Mouse (Mus musculus): ENCODE measurements at regions not wholly inside any gene's neighbourhood (a gene's known extent, or its start where the extent isn't known, plus 50 kb on each side); places are given as distances from the start of the nearest gene placed in this dataset.

DNA sequence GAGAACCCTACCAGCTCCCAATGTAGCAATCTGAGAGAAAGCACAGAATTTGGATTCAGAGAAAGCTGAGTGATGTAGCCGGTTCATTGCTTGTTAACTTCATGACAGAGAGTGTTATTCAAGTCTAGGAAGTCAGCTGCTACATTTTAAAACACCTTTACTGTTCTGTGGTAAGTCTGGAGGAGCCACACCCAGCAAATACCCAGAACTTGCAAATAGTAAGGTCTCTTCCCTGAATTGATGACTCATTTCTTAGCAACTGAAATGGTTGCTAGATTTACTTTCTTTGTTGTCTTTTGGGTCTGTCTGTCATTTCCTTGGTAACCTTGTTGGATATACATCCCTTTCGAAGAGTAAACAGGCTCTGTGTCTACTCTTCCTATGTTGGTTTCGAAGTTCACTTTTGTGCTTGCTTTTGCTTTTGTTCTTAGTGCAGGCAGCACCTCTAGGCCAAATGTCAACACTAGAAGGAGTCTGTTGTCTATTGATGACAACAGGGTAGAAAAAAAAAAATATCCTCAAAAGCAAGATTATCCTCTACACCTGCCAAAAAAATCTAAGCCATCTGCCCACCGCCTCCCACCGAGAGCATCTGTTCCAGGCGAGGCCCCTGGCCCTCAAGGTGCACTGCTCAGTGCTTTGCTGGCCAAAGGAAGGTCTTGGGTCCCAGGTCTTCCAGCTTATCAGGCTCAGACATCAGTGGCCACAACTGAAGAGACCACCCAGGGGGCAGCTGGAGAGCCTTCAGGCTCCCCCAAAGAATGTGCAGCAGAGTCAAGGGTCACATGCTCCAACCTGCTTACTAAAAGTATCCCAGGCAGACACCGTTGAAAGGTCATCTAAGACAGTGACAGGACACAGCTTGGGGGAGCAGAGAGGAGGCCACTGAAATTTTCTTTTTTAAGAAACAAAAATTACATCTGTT, 372.3 kb upstream of the Nfe2l3 start:
- DNase-seq = no peak

DNA sequence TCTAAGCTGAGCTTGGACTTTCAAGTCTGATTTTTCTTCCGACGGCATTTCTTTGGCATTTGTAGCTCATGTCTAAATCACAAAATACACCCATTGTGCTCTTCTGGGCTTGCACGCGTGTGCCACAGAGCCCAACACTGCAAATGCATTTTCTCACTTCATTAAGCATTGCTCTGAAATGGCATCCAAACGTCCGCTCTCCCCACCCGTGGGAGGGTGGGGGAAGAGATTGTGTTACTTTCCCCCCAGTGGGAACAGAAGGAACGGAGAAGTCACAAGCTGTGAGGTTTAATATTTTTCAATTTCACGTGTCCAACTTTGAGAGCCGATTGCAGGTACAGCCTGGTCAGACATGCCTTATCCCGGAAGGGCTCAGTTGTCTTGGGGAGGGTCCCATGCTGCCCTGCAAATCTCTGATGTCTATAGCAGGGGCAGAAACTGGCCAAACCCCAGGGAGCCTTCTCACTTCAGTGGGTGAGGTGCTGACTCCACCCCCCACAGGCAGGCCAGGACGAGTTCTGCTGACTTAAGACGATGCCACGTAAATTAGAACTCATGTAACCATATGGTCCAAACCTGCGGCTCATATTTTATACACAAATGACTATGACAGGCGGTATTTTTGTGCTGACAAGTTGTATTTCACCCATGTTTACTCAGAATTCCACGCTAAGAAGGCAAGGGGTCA, 371.5 kb upstream of the Nfe2l3 start:
- DNase-seq = no peak

DNA sequence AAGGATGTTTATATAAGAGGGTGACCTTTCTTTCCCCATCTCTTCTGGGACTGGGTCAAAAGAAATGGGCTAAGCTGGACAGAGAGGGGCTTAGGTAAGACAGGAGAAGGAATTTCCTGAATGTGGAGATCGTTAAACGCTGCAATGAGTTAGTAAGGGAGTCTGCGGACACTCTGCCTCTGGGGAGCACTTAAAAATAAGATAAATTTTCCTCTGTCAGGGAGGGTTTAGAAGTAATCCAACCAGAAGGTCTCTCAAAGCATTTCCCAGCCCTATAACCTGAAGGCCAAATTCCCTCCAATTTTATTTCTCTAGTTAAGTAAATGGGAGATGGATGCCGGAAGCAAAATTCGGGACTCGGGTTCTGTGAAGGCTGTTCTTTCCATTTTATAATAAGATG, 367.3 kb upstream of the Nfe2l3 start:
- no peak for DNase-seq

DNA sequence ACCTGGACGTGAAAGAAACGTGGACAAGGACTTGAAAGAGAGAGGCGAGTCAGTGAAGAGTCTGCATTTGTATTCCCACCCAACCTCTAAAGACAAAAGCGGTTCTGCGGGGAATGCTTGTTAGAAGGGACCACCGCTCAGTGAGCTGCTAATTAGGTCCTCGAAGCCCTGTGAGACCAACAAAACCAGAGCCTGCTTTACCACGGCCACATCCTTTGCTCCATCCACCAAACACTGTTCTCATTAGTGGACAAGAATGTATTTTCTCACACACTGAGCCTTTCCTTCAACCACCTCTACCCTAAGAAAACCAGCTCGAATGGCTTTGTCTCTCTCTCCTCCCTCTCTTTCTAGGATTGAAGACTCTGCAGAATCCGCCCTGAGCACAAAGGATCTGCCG, 365.1 kb upstream of the Nfe2l3 start:
- DNase-seq = no peak

DNA sequence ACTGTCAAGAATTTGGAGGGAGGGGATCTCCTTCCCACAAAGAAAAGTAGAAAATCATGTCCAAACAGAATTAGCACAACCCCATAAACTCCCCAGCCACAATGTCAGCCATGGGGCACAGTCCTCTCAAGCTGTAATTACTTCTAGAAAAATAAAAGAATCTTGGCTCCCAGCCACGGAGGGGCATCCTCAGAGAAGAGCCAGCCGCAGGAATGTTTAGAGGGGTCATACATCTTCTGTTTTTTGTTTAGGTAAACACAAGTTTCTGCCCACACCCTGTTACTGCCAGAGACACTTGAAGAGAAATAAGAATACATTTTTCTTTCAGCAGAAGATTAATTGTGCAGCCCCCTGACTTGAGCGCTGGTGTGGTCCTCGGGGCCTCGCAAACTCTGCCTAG, 362.5 kb upstream of the Nfe2l3 start:
- DNase-seq = no peak

DNA sequence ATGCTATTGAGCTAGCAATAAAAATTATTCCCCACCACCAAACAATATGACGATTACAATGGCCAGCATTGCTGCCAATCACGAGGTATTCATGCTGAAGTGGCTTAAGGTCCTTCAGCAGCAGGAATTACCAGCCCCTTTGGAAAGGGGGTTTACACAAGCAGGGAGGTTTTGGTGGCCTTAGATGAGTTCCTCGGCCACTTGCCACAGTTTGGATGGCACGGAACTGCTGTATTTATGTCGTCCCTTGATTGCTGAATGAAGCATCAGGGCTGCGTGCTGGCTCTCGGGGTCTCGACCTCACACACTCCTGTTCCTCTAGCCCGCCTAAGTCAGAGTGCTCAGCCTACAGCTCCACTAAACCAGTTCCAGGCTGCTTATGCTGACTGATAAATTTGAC, 361.2 kb upstream of the Nfe2l3 start:
- DNase-seq = no peak

DNA sequence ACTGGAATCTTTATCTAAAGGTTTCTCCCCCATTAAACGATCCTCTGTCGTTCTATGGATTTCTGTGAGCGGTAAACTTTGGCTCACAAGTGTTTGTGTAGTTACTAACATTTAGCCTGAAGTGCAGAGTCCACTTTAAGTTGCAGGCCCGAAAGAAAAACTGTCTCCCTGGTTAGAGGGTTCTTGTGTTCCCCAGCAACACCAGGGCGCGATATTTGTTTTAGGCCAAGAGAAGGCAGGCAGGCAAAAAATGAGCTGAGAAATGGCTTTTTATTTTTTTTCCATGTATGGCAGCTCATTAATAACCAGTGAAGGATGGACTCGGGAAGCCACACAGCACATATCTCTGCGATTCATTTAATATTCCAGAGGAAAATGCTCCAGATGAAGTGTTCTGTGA, 357.4 kb upstream of the Nfe2l3 start:
- no peak for DNase-seq

DNA sequence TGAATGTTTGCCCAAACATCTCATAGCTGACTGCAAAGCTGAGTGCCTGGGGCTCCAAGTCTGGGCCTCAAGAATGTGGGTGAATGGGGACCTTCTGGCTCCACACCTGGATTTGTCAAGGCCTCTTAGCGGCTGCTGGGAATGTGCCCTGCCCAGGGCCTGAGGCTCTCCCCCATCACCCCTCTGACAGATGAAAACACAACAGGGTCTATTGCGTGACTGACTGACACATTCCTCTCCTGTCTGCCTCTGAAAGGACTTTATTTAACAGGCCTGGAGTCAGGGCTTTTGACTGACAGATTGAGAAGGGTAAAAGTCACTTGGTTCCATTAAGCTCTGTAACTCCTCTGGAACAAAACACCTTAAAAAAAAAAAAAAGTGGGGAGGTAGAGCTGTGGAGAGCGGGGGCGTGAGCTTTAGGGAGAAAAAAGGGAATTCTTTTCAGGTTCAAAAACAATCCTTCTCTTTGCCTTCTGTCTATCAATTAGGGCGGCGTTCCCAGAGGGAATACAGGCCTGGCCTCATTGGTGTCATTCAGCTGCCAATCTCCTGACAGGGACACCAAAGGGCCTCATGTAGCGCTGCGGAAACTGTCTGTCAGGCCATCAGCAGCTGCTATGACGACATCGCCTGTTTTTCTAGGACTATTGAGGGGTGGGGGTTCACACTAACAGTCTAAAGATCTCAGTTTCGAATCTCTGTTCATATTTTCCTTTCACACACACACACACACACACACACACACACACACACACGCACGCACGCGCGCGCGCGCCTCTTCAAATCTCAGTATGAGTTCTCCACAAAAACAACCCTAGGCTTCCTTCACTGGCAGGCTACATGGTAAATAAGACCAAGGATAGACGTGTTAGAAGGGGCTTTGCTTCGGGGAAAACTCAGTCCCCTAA, 355.4 kb upstream of the Nfe2l3 start:
- no peak for DNase-seq

DNA sequence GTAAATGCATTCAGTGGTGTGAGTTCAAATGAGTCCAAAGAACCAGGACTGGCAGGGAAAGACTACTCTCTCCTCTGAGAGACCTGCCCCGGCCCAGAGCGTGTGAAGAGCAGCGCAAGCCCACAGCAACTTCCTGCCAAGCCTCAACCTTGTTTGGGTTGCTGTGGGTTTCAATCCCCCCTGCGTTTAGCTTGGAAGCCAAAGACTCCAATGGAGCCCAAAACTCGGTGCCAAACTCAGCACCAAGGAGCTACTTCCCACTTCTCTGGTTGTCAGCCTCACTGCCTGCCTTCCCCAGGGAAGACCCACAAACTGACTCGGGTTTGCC, 354.7 kb upstream of the Nfe2l3 start:
- DNase-seq = no peak

DNA sequence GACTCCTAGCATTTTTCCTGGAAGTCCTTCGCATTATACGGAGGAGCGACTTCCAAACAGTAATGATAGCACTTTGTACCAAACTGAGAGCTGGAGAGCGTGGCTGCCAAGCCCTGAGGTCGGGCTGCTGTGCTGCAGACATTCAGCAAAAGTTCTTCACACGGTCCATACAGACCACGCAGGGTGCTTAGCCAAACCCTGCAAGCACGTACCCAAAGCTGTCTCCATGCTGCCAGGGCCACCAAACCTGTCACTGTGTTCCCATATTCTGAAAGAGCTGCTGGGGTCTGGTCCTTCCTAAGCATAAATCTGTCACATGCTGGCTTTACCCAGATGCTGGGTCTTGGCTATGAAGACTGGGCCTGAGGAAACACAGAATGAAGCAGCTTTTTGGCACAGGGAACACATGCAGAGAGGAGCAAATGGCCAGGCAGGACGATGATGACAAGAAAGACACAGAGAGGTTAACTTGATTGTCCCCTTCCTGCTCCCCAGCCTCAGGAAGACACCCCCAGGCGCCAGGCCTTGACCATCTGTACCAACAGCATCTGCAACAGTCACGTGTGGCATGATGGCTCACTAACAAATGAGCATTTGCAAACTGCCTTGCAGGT, 354.0 kb upstream of the Nfe2l3 start:
- no peak for DNase-seq

DNA sequence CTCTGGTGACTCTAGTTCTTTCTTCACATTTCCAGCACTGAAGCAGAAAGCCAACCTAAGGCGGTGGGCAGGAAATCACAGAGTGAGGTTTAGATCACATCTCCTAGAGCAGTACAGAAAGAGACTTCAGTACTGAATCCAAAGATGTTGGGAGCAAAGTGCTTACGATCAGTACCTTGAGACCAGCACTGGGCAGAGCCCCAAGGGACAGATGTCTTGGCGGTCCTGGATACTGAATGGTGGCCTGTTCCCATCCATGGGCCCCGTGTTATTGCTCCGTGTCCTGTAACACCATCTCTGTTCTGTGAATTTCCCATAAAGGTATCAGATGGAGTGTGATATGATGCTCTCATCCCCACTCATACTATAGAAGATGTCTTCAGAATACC, 353.5 kb upstream of the Nfe2l3 start:
- DNase-seq = no peak

DNA sequence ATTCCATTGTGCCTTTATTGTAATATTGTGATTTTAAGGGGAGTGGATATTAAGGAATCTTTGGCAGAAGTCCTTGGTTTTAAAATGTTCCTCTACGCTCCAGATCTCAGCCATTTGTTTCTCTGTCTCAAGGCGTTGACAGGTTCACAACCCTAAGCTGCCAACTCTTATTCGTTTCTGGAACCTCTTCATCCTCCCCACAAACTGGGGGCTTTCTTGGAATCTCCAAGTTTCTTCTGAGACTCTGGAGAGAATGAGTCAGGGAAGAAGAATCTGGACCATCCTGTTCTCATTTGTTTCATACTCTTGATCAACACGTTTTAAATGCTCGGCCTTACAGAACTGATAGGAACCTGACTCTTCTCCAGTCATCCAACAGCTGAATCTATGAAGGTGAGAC, 351.4 kb upstream of the Nfe2l3 start:
- DNase-seq = no peak

DNA sequence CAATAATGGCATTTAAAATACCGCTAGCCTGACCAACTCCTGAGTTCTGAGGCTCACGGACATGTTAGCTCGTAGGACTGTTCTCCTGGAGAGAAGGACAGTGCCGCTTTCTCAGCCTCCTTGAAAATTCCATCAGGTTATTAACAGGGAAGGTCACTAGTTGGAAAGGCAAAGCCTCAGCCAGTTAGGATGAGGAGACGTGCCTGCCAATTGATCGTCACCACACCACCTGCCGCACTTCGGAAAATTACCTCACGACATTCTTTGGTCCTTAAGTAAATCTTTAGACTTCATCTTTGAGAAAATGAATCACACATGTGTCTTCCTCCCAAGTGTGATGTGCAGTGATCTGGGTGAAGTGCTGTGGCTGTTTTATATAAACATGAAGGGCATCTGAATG, 347.8 kb upstream of the Nfe2l3 start:
- DNase-seq = no peak

DNA sequence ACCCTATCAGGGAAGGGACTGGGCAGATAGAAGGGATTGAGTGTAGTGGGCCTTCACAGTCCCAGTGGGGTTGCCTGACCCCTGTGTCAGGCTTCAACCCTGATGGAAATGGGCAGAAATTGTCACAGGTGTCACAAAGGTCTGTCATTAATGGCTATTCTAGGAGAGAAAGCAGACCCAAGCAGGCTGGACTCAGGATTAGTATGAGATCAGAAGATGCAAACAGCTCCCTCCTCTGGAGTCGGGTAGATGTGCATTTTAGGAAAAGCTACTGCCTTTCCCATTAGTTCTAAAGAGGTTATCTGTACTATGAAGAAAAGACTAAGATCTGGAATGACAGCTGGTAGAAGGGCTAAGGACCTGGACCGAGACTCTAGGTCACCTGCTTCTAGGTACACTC, 346.9 kb upstream of the Nfe2l3 start:
- DNase-seq = no peak

DNA sequence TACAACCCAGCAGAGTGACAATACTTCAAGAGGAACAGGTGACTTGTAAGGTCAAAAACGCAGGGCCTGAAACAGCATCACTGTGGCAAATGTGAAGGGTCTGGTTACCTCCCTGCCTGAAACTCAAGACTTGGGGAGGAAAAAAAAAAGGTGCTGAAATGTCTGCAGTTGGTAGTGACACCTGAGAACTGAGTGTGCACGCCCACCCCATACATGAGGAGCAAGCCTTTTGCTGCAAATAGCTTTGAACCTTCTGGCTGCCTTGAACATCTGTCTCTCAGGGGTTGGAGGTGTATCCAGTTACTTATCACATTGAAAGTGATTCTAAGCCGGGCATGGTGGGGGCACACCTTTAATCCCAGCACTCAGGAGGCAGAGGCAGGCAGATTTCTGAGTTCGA, 346.1 kb upstream of the Nfe2l3 start:
- DNase-seq = no peak

DNA sequence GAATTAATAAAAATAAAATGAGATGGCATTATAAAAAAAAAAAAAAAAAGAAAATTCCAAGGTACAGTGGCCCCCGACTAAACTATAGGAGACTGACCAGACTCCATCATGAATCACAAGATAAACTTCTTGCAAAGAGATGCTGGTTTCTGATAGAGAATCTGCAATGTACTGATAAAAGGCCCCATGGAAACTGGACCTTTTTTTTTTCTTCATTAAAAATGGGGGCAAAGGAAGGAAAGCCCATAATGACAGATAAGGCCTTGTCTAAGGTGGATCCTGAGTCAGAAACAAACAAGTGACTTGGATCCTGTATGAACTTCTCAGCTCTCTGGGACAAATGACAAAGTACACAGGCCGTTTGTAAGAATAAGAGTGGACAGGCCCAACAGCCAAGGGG, 344.7 kb upstream of the Nfe2l3 start:
- no peak for DNase-seq

DNA sequence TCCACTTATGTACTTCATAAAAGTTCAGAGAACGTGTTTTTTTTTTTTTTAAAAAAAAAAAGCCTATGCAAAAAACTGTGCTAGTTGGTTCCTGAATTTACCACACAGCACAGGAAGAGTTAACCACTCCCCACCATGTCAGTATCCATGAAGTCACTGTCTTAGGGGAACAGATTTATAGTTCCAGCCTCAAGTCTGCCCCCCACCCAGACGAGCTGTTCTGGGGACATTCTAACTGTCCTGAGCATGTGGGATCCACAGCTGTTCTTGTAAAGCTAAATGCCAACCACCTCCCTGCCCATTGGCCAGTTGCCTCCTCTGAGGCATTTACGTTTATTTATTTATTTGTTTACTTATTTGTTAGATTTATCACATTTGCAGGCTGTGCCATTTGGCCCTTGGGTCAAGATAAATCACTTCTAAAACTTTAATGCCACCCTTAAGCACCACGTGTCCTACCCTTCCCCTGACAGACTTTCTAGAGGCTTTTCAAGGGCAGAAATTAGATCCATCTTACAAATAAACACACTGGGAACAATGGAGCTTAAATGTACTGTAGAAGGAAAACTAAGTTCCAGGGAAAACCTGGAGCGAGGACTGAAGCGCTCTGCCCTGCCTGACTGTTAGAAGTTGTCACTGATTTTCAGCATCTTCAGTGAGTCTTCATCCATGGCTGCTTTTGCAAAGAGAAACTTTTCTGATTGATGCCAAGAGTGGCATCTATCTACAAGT, 343.7 kb upstream of the Nfe2l3 start:
- no peak for DNase-seq

DNA sequence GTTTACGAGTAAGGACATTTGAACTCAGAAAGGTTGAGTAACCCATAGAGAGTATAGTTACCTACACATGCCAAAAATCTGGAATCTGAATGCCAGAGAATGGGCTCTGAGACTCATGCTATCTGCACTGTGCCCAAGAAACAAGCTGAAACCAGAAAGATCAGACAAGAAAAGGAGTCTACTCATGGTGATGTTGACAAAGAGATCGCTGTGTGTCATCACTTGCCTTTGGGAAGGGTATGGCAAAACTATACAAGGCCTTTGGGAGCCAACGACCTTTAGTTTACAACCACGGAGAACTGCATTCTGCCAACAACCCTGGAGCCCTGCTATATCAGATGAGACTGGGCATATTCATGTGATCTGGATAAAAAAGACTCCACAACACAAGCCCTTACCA, 339.3 kb upstream of the Nfe2l3 start:
- no peak for DNase-seq

DNA sequence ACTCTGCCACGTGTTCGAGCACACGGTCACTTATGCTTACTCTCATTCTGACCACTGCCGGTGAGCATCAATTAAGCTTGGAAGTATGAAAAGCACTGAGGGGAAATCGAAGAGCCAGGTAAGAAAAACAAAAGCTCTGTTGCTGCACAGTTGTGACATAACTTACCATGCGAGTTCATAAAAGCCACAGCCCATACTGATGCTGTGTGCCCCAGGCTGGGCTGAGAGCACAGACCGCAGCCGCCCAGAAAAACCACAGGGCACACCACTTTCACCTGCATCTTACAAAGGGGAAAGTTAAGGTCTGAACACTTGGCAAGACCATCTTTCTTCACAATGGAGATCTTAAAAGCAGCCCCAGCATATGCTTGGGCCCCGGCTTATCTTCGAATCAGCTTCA, 338.2 kb upstream of the Nfe2l3 start:
- DNase-seq = no peak

DNA sequence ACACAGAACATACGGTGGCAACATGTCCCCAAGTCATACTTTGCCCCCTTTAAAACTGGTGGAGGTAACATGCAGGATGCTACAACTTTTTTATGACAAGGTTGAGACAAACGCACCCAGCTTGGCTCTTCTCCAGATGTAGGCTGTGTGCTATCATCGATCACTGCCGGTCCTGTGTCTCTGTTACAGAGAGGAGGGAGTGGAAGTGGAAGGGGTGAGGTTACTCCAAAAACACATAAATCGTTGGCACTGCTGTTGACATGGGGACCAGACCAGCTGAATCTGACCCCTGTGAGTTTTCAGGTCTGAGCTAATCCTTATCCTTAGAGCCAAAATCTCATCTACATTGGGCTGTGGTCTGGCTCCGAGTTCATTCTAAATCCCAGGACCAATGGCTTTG, 335.0 kb upstream of the Nfe2l3 start:
- no peak for DNase-seq

DNA sequence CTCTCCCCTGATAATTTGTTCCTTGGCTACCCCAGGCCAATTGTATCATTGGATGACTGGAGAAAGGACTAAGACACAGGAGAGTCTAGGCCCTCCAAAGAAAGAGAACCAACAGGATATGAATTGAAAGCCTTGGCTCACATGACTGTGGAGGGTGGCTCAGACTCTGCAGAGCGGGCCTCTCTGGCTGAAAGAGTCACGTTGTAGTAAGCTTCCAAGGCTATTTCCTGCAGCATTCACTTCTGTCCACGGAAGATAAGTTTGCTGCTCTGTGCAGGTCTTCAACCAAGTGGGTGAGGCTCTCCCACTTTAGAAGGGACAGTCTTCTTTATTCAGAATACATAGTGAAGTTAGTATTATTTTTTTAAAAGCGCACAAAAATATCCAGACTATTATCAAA, 332.1 kb upstream of the Nfe2l3 start:
- no peak for DNase-seq

DNA sequence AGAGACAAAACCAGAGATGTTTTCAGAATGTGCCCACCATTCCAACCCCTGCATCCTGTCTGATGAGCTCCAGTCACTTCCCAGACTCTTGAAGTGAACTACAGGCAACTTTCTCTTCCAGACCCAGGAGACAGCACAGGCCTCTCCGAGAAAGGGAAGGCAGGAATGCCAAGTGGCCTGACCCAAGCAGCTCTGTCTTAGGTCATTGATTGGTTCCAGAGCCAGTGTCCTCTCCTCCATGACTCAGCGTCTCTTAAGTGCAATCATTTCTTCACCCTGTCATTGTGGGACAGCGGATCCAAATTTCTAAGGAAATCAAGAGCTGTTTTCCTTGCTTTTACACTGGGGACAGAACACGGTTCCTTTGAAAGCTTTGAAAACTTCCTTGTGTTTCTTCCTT, 329.2 kb upstream of the Nfe2l3 start:
- no peak for DNase-seq

Measured in adrenal gland, postnatal 36 days (tissue).